Mouse (Mus musculus) midbrain, postnatal 0 days (tissue): ENCODE data around the gene Prox1. TPM values are rescaled to one million over a fixed set of nuclear protein-coding genes. Genes with fewer than 3 reads are reported as not detected.
A peak's percentile ranks its signal among the peaks of the same experiment; 100 is the strongest.

Experiments
- ATAC-seq: fragments of 200-750 bp; cut with Nextera tagmentation; 2 replicates; pipeline ENCODE4 v1.8.0; 2017; ENCODE audit warnings: moderate number of reproducible peaks, mild to moderate bottlenecking, moderate TSS enrichment, moderate library complexity; ENCODE audit not compliant: low FRiP score
- DNase-seq: peaks from one replicate; pipeline ENCODE4 v3.0.0-alpha.2; 2015; ENCODE audit warnings: low spot score
- H3K27ac ChIP-seq: fragments of 300-500 bp; sonication (generic); 2 replicates; pipeline ENCODE4 v1.5.1; 2014; ENCODE audit warnings: low read depth, mild to moderate bottlenecking, low read length, mixed read lengths
- H3K27me3 ChIP-seq: fragments of 300-500 bp; sonication (generic); 2 replicates; pipeline ENCODE4 v1.6.1; 2014; ENCODE audit warnings: low read length, control low read depth, mixed read lengths; ENCODE audit not compliant: insufficient read depth
- H3K36me3 ChIP-seq: fragments of 300-500 bp; sonication (generic); 2 replicates; pipeline ENCODE4 v1.6.1; 2014; ENCODE audit warnings: low read length, control low read depth, mixed read lengths; ENCODE audit not compliant: insufficient read depth
- H3K4me1 ChIP-seq: fragments of 300-500 bp; sonication (generic); 2 replicates; pipeline ENCODE4 v1.6.1; 2014; ENCODE audit warnings: mild to moderate bottlenecking, control low read depth, antibody characterized with exemption, low read length, mixed read lengths; ENCODE audit not compliant: insufficient read depth
- H3K4me2 ChIP-seq: fragments of 300-500 bp; sonication (generic); 2 replicates; pipeline ENCODE4 v1.6.1; 2014; ENCODE audit warnings: low read depth, mild to moderate bottlenecking, low read length, mixed read lengths; ENCODE audit not compliant: poor library complexity, severe bottlenecking
- H3K4me3 ChIP-seq: fragments of 300-500 bp; sonication (generic); 2 replicates; pipeline ENCODE4 v1.5.1; 2014; ENCODE audit warnings: low read depth, mild to moderate bottlenecking, low read length, moderate library complexity
- H3K9ac ChIP-seq: fragments of 300-500 bp; sonication (generic); replicated peaks from 2 replicates; pipeline ENCODE4 v1.6.1; 2014; ENCODE audit warnings: mild to moderate bottlenecking, low read length, moderate library complexity, mixed read lengths; ENCODE audit not compliant: poor library complexity, severe bottlenecking
- H3K9me3 ChIP-seq: fragments of 300-500 bp; sonication (generic); 2 replicates; pipeline ENCODE4 v1.6.1; 2016; ENCODE audit warnings: low read length, control low read depth
- CTCF ChIP-seq: IDR thresholded peaks from 2 replicates; pipeline ENCODE4 v1.5.1; 2016; ENCODE audit warnings: antibody characterized with exemption, mild to moderate bottlenecking
- WGBS: fragments of 180-500 bp; shearing (Covaris S2); extraction: QIAGEN DNeasy Blood & Tissue Kit; methylation state at CpG from one replicate; pipeline ENCODE4 v1.1.7; 2014; 5-methylcytosine and 5-hydroxymethylcytosine counted together
- polyA plus RNA-seq: library from polyadenylated mRNA; unstranded; fragments of >200 nt; fragmentation: Nextera tagmentation; extraction: Ambion mirVana; gene quantifications from 2 replicates; pipeline ENCODE4 v1.2.1, GENCODE M21; 2015
- total RNA-seq: library from RNA; depleted of rRNA; stranded (reverse); fragments of >200 nt; gene quantifications from 2 replicates; pipeline ENCODE4 v1.2.3, GENCODE M21; 2014

Gene Prox1
- total and polyA plus RNA-seq, 2 experiments from 2014 or later, result 11.1 to 11.9 TPM

DNA sequence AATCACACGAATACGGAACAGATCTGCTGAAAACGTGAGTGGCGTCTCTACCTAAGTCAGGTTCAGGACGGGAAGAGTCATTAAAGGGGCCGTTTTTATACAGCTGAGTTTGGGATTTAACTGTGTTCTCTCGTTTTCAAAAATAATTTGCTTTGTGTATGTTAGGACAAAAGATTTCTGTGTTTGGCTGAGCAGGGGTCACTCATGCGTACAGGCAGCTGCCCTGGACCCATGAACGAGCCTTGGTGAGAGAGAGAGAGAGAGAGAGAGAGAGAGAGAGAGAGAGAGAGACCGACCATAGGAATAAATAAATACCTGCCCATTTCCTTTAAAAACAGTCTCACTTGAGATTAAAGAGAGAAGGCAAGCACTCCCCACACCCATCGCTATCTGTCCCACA, 11.1 kb downstream of the Prox1 start:
- no peak for TF ChIP-seq CTCF
- Histone ChIP-seq H3K4me2 (no peak overlapping the region), H3K4me1 (no peaks in the 10 kb centered on the region), H3K9ac (no peak overlapping the region), H3K36me3 (no peaks in the 10 kb centered on the region), H3K27me3 (no peaks in the 10 kb centered on the region), H3K9me3 (no peaks in the 10 kb centered on the region), H3K4me3 (no peak overlapping the region), H3K27ac (no peak overlapping the region)
- ATAC-seq (no peak), DNase-seq (no peak)
- 51% methylated on average over 11 of the region's 11 CpGs for WGBS

DNA sequence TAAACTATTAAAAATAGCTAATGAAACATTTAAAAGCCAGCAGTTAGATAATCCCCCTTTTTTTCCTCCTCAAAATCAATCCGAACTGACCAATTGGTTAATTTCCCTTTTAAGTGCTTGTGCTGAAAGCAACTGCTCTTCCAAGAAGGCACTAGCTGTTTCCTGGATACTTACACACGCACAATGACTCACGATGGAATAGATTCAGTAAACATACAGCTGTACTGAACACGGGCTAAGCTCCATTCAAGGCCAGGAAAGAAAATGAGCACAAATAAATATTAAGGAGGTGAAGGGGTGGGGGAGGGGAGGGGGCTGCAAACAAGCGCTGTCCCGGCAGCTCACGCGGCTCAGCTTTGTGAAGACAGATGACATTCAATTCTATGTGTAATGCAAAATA, 14.8 kb downstream of the Prox1 start:
- no peak overlapping the region for H3K4me3 ChIP-seq
- WGBS, result 13% methylated on average over 8 of the region's 8 CpGs
- no peak for TF ChIP-seq CTCF
- ATAC-seq (no peak), DNase-seq (no peak)
- H3K4me2 ChIP-seq, result no peak overlapping the region
- no peaks in the 10 kb centered on the region for H3K27me3 ChIP-seq
- H3K9me3 ChIP-seq, result no peaks in the 10 kb centered on the region
- H3K4me1 ChIP-seq, result no peaks in the 10 kb centered on the region
- H3K36me3 ChIP-seq, result no peaks in the 10 kb centered on the region
- no peak overlapping the region for H3K9ac ChIP-seq
- no peak overlapping the region for H3K27ac ChIP-seq

GRCm38 (mm10) chr1:190155021-190155420, 15.5 kb downstream of the Prox1 start:
- TF ChIP-seq CTCF, result no peak
- Histone ChIP-seq H3K4me3 (no peak overlapping the region), H3K9ac (no peak overlapping the region), H3K4me2 (no peak overlapping the region), H3K27me3 (no peaks in the 10 kb centered on the region; the same call in 1 of the 2 replicates), H3K36me3 (no peaks in the 10 kb centered on the region), H3K9me3 (no peaks in the 10 kb centered on the region), H3K4me1 (no peaks in the 10 kb centered on the region), H3K27ac (no peak overlapping the region)
- DNase-seq, result no peak
- WGBS, result 59% methylated on average over 2 of the region's 2 CpGs
- ATAC-seq, result no peak

- DNase-seq (no peak), ATAC-seq (no peak)
- no peak for TF ChIP-seq CTCF
- H3K9me3 ChIP-seq, result no peaks in the 10 kb centered on the region
- no peak overlapping the region for H3K4me3 ChIP-seq
- H3K4me1 ChIP-seq, result no peaks in the 10 kb centered on the region; the same call in 1 of the 2 replicates
- H3K27me3 ChIP-seq, result no peaks in the 10 kb centered on the region; the same call in 1 of the 2 replicates
- H3K9ac ChIP-seq, result no peak overlapping the region
- no peak overlapping the region for H3K4me2 ChIP-seq
- 48% methylated on average over 7 of the region's 7 CpGs for WGBS
- no peaks in the 10 kb centered on the region for H3K36me3 ChIP-seq
- H3K27ac ChIP-seq, result no peak overlapping the region
These were observed 16.2 kb downstream of the Prox1 start for GRCm38 (mm10) chr1:190154292-190154691.

- H3K4me2 ChIP-seq, result no peak overlapping the region
These were observed 17.9 kb downstream of the Prox1 start for GRCm38 (mm10) chr1:190152603-190153002.

DNA sequence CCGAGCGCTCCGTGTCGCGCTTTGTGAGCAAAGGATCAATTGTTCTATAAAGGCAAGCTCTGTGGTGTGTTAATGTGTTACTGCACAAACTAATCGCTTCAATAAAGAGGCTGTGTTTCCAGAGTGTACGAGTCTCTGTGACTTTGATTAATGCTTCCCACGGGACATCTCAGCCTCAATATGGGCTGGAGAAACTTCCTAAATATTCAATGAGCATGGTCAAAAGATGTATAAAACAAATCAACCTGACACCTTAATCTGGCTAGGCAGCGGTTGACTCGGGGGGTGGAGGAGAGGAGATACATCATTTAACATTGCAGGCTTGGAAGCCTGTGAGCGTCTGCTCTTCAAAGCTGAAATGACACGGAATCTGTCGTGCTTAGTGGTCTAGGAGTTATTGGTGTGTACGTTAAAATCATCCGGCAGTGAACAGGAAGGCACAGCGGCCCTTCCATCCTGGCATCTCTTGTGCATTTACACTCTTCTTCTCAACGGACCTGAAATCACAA, 21.2 kb downstream of the Prox1 start:
- H3K4me3 ChIP-seq, result 0 out of 2 replicates have a peak overlapping the region, but pooled peaks have one; percentile 6
- H3K4me2 ChIP-seq, result peak overlapping the region; percentile 13
- no peaks in the 10 kb centered on the region; the same call in 1 of the 2 replicates for H3K27me3 ChIP-seq
- H3K9ac ChIP-seq, result no peak overlapping the region
- 20% methylated on average over 17 of the region's 17 CpGs for WGBS
- no peak for ATAC-seq
- no peak overlapping the region for H3K27ac ChIP-seq
- no peaks in the 10 kb centered on the region for H3K36me3 ChIP-seq
- DNase-seq, result no peak
- TF ChIP-seq CTCF, result no peak
- H3K9me3 ChIP-seq, result no peaks in the 10 kb centered on the region
- no peaks in the 10 kb centered on the region; the same call in 1 of the 2 replicates for H3K4me1 ChIP-seq

More at GRCm38 (mm10) chr1:190152603-190153002, 17.9 kb downstream of the Prox1 start:
- Histone ChIP-seq H3K36me3 (no peaks in the 10 kb centered on the region), H3K9me3 (no peaks in the 10 kb centered on the region), H3K4me3 (no peak overlapping the region), H3K4me1 (no peaks in the 10 kb centered on the region; the same call in 1 of the 2 replicates), H3K27ac (no peak overlapping the region), H3K9ac (no peak overlapping the region), H3K27me3 (no peaks in the 10 kb centered on the region; the same call in 1 of the 2 replicates)
- ATAC-seq (no peak), DNase-seq (no peak)
- WGBS, result 66% methylated on average over 6 of the region's 6 CpGs
- no peak for TF ChIP-seq CTCF
